Mouse (Mus musculus): ENCODE measurements around the gene Myh7.

- TF ChIP-seq CTCF (IDR thresholded peaks at IDR 0.05; ENCODE audit: borderline replicate concordance, insufficient read depth, low read depth, low read length) (no peak), POLR2A (IDR thresholded peaks at IDR 0.05; ENCODE audit: borderline replicate concordance, insufficient read depth, low read length) (no peak)
These were observed at the start of gene Myh7 for GRCm38 (mm10) chr14:54994136-54994868.

Data from cerebellum, adult 2 months (tissue).